Mouse (Mus musculus) adrenal gland, postnatal 36 days (tissue): ENCODE measurements around the gene Atp6v0a2. TPM values are rescaled to one million over a fixed set of nuclear protein-coding genes. Genes with fewer than 3 reads are reported as not detected.
"Not testable (repeated sequence)": the region's sequence is repeated elsewhere in the genome, so short reads cannot be mapped to it uniquely, and the experiment has no call there.

Experiments
- DNase-seq, 2 experiments: peaks; one replicate each; pipeline ENCODE4 v3.0.0; 2021; ENCODE audit warnings: mixed read lengths in 1 of 2
- long read RNA-seq, 2 experiments: library from polyadenylated mRNA; stranded (forward); transcript quantifications; one replicate each; pipeline ENCODE4 v2.0.0; 2021; ENCODE audit warnings: borderline sequencing depth in 2 of 2
- total RNA-seq, 2 experiments: library from RNA; stranded (reverse); gene quantifications; 2 replicates each; pipeline ENCODE4 v1.2.3; 2021

Atp6v0a2 gene
- 10 to 100 TPM; 74.5 to 83.7 TPM for total RNA-seq
- long read RNA-seq, experiment 1, full-length matches to known transcripts, result 69 of 92 reads
- long read RNA-seq, experiment 1, partial matches to known transcripts, result 5 of 92 reads
- long read RNA-seq, experiment 1, other reads (novel, unspliced or antisense), result 18 of 92 reads
- long read RNA-seq, experiment 2, full-length matches to known transcripts, result 24 of 27 reads
- long read RNA-seq, experiment 2, partial matches to known transcripts, result 0 of 27 reads
- long read RNA-seq, experiment 2, other reads (novel, unspliced or antisense), result 3 of 27 reads

DNA sequence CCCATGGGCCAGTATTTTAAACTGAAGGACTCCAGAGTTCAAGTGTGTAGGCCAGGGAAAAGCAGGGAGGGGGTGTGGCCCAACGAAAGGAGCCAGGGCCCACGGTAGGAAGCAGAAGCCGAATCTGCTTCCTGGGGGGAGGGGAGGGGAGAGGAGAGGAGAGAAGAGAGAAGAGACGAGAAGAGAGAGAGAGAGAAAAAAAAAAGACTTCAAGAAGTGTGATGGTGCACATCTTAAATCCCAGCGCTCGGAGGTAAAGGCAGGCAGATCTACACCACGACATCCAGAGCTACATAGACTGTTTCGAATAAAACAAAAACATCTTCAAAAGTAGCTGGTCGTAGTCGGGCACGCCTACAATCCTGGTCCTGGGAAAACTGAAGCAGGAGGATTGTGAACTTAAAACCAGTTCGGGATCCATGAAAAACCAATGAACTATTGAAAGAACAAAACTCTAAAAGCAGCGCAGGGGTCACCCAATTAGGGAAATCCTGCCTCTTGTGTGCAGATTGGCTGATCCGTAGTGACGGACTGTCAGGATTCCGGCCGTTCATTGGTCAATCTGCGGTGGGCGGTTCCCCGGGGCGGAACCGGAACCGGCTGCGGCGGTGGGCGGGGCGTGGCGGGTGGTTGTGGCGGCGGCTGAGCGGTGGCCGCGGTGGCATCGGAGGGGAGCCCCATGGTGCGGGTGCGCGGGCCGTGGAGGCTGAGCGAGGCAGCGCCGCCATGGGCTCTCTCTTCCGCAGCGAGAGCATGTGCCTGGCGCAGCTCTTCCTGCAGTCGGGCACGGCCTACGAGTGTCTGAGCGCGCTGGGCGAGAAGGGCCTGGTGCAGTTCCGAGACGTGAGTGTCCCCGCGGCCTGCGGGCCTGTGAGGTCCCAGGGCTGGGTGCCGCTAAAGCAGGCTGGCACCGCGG, at the start of gene Atp6v0a2:
TSS of gene Atp6v0a2 (plus strand) at position 129 of the 916 bp plus-strand sequence.
- DNase-seq, result peak; percentile 97 to 98

DNA sequence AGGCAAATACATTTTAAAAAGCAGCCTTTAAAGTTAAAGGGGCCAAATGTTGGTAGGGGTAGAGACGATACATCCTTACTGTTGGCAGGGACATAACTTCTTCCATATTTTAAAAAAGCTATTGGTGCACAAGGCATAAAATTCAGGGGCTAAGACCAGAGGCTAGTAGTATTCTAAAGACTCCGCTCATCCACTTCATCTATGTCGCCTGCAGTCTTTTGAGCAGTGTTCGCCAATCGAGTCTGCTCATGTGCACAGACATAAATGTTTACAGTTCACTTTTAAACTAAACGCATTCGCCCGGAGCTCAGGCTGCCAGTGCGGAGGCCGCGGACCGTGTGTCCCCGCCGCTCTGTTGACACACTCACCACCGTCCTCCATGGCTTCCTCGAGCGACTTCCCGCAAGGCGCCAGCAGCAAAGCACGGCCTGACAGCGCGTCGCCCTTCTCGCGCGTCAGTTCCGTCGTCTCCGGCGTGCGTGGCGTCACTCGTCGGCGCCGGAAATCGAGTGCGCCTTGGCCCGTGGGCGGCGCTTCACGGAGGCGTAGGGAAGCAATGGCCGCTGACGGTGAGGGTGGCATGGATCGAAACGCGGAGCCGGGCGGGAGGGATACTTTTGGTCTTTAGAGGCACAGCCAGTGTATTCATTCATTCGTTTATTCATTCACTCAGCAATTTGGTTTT, 49.6 kb upstream of the Atp6v0a2 start, which contains the start of the genes Eif2b1 and Gtf2h3:
TSS of gene Eif2b1 (minus strand) at position 499 of the 685 bp plus-strand sequence.
TSS of gene Gtf2h3 (plus strand) at position 508 of the 685 bp plus-strand sequence.
- peak; percentile 95 to 96 for DNase-seq

DNA sequence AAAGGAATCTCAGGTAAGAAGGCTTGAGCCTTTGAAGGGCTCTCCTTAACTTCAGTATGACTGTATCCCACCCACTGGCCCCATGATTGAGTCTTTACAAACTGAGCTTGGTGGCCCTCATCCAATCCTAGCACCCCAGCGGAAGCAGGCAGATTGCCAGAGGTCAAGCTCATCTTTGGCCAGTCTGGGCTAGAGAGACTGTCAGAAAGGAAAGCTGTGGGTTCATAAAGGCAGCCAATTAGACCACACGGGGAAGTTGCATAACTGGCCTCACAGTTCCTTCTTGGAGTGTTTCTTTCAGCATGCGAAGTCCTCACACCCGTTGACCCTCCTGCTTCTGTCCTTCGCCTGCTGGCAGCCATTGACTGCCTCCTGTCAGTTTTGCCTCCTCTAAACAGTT, 45.9 kb upstream of the Atp6v0a2 start:
- peak; percentile 40 to 48 for DNase-seq

DNA sequence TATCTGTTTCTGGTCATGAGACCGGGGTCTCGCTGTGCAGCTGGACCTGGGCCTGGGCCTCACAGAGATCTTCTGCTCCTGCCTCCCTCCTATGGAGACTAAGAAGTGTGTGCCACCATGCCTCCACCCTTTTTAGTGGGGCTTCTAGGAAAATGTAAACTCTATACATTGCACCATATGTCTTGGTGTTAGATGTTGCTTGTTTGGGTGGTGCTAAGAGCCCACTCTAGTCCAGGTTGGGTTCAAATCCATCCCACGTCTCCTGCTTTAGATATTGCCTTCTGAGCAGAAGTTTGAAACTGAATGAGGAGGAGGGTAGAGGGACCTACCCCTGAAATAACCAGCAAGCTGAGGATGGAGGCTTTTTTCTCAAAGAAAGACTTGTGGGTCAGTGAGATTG, 35.6 kb upstream of the Atp6v0a2 start:
- no peak for DNase-seq

DNA sequence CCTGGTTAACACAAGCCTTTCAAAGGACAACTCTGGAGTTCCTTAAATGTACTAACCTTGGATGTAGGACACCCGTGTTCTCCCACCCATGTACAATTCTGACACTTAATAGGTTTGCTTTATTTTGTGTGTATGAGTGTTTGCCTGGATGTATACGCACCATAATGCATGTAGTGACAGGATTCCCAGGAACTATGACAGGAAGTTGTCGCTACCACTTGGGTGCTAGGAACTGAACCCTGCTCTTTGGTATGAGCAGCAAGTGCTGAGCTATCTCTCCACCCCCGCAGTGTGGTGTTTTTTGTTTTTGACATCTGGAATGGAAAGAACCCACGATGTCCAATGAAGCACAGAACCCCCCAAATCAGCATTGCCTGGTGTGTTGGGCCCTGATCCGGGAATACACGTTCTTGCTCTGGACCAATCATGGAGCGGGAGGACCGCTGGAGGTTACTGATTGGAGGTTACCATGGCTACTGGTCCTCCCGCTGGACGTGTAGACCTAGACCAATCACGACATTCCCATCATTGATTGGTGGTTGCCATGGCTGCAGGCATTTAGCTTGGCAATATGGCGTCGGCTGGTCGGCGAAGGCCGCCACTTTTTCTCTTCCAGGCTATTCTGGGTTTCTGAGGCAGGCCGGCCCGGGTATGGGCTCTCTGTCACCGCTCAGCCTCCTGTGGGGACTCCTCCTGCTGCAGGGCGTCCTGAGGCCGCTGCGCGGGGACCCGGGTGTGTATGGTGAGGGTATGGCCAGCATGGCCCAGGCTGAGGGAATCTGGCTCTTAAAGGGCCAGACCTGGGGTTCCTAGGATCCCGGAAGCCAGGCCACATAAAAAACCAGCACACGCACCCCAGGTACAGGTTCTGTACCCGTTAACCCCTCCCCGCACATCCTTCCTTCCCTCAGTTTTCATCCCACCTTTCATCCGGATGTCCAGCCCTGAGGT, 29.9 kb upstream of the Atp6v0a2 start:
- DNase-seq, result peak; percentile 95 to 96

DNA sequence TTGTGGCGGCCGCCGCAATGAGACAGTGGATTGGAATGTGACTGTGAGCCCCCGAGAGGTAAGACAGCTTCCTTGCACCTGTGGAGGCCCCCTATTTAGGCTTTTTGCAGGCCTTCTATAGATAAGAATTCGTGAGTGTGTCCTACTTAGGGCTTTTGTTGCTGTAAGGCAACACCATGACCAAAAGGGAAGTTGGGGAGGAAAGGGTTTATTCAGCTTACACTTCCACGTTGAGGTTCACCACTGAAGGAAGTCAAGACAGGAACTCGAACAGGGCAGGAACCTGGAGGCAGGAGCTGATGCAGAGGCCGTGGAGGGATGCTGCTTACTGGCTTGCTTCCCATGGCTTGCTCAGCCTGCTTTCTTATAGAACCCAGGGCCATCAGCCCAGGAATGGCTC, 28.6 kb upstream of the Atp6v0a2 start:
- DNase-seq, result not testable (repeated sequence)

DNA sequence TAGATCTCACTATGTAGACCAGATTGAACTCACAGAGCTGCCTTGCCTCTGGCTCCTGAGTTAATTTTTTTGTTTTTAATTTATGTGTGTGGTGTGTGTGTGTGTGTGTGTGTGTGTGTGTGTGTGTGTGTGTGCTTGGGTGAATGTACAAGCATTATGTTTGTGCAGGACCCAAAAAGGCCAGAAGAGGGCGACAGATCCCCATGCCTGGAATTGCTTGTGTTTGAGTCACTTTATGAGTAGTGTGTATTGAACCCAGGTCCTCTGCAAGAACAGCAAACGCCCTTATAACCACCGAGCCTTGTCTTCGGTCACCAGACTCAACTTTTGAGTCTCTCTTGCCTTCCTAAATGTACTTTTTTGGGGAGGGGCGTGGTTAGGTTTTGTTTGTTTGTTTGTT, 26.0 kb upstream of the Atp6v0a2 start:
- peak; percentile 72 to 76 for DNase-seq

DNA sequence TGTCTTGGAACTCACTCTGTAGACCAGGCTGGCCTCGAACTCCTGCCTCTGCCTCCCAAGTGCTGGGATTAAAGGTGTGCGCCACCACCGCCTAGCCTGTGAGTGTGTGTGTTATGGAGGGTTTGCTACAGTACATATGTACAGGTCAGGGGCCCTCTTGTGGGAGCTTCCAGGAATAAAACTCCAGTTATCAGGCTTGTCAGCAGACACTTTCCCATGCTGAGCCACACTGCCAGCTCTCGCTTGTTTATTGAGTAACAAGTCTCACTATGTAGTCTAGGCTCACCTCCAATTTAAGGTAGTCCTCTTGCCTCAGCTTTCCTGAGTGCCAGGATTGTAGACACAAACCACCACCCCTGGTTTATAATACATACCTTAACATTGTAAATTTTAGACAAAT, 24.1 kb upstream of the Atp6v0a2 start:
- no peak for DNase-seq

DNA sequence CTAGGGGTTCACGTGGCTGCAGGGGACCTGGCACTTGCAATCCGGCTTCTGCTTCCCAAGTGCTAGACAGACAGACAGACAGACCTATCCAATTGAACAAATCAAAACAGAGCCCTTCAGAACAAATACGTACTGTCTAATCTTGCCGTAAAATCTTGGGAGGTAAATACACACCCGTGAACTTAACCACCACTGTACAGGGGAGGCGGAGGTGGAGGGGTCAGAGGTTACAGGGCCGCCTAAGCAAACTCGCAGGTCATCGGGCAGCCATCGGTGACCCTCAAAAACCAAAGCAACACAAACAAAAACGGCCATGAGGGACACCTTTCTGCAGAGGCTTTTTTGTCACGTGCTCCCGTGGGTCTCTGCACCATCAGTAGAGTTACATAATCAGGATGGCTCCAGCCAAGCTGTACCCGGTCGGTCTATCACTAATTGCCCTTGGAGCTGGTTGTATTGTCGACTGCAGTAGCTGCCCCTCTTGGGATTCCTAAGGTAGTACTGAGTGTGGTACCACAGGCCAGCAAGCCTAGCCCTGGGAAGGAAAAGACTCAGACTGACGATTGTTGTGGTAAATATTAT, 23.2 kb upstream of the Atp6v0a2 start:
- no peak for DNase-seq

DNA sequence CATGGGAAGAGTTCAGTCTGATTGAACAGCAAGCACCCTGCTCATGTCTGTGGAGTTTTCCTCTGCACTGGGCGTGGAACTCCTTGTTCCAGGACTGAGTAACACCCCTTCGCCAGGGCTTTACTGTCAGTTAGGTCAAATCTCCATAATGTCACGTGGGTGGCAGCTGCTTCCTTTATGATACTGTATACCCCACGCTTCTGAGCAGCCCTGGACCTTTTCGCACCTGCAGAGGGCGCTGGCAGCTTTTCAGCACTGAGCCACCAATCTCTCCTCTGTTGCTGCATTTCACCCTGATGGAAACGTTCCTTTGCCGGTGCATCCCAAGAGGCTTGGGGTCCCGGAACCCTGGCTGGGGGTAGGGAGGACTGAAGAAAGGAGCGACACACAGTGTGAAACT, 17.4 kb upstream of the Atp6v0a2 start:
- DNase-seq, result no peak

DNA sequence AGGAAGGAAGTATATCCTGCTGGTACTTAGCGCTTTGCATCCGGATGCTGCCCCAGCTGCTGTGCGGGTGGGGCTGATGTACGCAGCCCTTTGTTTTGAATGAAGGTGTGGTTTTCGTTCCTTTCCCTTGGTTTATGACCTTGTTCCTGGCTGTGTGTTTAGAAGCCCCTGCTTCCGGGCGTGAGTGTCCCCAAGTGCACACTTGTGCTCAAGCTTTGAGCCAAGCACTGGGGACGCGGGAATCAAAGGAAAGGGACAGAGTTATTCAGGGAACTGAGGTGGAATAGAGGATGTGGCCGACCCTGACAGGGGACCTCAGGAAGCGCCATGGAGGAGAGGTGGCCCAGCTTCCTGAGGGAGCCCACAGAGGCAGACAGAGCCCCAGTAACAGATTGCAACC, 13.7 kb upstream of the Atp6v0a2 start:
- peak; percentile 14 to 26 for DNase-seq

DNA sequence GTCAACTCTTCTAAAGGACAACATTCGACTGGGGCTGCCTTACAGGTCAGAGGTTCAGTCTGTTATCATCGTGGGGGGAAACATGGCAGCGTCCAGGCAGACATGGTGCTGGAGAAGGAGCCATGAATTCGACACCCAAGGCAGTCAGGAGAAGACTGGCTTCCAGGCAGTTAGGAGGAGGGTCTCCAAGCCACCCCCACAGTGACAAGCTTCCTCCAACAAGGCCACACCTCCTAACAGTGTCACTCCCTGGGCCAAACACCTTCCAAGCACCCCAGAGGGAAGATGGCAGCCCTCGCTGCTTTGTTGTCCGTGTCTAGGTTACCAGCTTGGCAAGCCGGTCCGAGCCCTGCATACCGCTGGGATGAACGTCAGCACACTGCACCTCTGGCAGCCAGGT, 9.7 kb upstream of the Atp6v0a2 start:
- no peak for DNase-seq

DNA sequence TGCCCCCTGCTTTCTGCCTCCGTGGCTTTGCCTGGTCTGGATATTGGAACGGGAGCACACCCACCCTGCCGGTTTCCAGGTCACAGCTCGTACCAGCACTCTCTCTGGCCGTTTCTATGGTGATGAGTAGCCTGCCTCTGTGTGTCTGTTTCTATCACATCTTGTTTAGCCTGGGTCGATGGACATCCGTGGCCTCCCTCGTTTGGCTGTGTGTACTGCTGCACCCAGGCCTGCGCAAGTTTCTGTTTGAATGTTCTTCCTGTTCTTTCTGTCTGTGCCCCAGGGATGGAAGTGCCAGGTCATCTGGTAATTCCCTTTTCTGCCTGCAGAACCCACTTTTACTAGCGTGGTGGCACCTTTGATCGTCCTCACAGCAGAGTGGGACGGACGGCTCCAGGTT, 7.0 kb upstream of the Atp6v0a2 start:
- DNase-seq, result peak in 1 of 2 experiments; percentile 16

DNA sequence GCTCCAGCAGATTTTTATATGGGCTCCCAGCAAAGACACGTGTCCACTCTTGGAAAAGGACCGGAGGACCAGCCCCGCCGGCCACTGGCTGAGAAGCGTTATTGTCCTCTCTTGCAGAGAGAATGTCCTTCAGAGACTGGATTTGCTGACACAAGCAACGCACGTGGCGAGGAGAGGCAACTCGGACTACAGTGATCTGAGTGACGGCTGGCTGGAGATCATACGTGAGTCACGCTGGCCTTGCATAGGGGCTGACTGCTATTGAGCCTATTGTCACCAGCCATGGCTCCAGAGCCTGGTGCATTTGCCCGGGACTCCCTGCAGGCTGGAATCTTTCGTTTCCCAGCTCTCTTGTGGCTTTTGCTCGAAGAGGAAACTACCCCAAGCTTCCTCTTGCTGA, 5.5 kb upstream of the Atp6v0a2 start:
- DNase-seq, result peak; percentile 85 to 91

DNA sequence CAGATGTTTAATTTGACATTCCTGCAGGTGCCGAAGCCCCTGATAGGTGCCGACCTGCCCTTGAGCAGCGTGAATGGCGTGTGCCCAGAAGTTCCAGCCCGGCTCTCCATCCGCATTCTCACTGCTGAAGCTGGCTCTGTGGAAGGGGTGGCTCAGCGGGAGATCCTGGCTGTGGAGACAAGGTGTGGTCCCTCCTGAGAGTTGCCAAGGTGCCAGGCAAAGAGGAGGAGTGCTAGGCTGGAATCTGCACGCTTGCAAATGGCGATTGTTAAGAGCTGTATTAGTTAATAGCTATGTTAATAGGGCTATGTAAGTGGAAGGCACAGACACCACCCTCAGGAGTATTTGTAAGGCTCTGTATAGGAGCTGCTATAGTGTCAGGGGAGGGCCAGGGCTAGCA, 4.1 kb upstream of the Atp6v0a2 start:
- no peak for DNase-seq

DNA sequence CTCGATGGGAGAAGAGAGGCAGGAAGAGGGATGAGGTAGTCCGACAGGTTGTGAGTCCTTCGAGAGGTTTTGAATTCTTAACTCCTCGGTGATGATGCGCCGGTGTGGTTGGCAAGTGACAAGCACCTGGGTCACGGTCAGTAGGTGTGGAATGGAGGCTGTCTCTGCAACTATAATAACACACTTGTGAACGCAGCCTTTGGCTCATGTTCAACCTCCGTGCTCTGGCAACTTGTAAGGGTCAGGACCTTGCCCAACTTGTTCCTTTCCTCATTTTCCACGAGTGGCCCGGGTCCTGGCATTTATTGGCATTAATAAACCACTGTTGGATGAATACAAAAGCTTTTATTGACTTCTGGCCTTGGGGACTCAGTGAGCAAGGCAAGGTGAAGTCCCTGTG, 1.3 kb downstream of the Atp6v0a2 start:
- DNase-seq, result peak; percentile 14 to 27

DNA sequence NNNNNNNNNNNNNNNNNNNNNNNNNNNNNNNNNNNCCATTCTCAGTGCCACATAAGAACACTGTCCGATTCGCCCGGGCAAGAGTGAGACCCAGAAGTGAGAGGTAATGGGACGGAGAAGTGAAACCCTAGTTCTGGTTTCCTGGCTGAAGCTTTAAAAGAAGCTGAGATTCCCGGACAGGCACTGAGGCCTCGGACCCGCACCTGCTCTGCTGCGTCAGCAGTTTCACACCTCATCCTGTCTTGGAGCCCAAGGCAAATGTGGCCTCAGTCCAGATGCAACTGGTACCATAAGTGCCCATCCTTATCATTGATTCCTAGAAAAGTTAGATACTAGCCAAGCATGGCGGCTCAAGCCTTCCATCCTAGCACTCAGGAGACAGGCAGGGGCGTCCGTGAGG, 3.3 kb downstream of the Atp6v0a2 start:
- DNase-seq, result no peak

DNA sequence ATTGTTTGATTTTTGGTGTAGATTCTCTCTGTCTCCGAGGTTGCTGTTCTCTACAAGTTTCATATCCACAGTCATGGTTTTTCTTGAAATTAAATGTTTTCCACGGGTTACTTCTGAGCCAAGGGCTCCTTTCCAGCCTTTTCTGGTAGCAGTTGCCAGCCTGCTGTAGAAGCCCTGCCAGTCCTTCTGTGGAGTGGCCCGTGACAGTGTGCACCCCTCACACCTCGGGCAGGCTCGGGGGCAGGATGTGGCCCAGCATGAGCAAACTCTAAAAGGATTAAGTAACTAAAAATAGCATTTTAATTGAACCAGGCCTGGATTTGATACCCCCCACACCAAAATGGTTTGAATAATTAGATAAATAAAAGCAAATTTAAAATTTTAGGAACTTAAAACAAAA, 4.1 kb downstream of the Atp6v0a2 start:
- no peak for DNase-seq

DNA sequence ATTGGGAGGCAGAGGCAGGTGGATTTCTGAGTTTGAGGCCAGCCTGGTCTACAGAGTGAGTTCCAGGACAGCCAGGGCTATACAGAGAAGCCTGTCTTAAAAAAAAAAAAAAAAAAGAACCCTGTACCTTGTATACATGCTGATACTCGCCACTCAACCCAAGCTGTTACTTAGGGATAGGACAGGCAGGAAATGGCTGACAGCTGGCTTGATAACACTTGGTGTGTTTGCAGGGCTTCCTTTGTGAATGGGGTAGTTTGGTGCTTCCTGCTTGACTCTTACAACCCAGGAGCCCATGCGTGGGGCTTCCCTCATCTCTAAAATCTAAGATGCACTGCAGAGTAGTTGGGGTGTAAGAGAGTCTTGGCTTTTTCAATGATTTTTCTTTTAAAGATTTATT, 5.0 kb downstream of the Atp6v0a2 start:
- no peak for DNase-seq

DNA sequence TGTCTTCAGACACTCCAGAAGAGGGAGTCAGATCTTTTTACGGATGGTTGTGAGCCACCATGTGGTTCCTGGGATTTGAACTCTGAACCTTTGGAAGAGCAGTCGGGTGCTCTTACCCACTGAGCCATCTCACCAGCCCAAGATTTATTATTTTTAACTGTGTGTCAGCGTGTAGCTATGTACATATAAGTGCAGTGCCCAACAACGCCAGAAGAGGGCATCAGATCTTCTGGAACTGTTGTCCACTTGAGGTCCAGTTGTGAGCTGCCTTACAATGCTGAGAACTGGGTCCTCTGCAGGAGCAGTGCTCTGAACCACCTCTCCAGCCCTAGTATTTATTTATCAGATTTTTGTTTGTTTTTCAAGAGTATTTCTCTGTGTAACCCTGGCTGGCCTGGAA, 6.7 kb downstream of the Atp6v0a2 start:
- DNase-seq, result peak; percentile 33 to 36

DNA sequence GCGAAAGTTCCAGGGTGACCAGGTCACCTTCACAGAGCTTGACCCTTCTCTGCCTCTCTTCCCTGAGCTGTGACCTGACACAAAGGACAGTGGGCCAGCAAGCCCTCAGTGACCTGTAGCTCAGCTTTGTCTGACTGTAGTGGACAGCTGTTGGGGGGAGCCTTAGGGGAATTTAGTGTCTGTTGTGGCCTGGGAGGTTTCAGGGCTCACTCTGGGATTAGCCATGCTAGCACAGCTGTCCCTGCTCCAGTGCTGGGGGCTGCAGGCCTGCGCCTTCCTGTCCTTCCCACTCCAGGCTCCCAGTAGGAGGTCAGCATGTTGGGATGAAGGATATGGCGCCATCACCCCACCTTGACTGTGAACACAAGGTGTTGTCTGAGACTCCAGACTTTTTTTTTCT, 7.8 kb downstream of the Atp6v0a2 start:
- DNase-seq, result no peak
